Mouse (Mus musculus): ENCODE measurements around the gene Arhgef5.

GRCm38 (mm10) chr6:43272597-43272996, 7.2 kb downstream of the Arhgef5 start:
- TF ChIP-seq POLR2A (IDR thresholded peaks at IDR 0.05; ENCODE audit: low read depth, low read length) (no peak), CTCF (conservative IDR thresholded peaks at IDR 0.05; ENCODE audit: insufficient read depth, insufficient read length, low read depth, low read length) (no peak)

Measured in kidney, adult 2 months (tissue).